Mouse (Mus musculus): ENCODE data around the gene Mta3.
A peak's percentile ranks its signal among the peaks of the same experiment; 100 is the strongest.
"Not testable (repeated sequence)": the region's sequence is repeated elsewhere in the genome, so short reads cannot be mapped to it uniquely, and the experiment has no call there.

The Mta3 gene

GRCm38 (mm10) chr17:83708891-83709290 is 2.9 kb downstream of the Mta3 start:
- DNase-seq (ENCODE audit: low read depth): no peak

- DNase-seq (ENCODE audit: low read depth): not testable (repeated sequence)
Observed at GRCm38 (mm10) chr17:83709517-83709916, 3.6 kb downstream of the Mta3 start.

GRCm38 (mm10) chr17:83710639-83711038 is 4.7 kb downstream of the Mta3 start:
- no peak for DNase-seq (ENCODE audit: low read depth)

GRCm38 (mm10) chr17:83712341-83712740 is 6.4 kb downstream of the Mta3 start:
- no peak for DNase-seq (ENCODE audit: low read depth)

GRCm38 (mm10) chr17:83720449-83720848 is 14.5 kb downstream of the Mta3 start:
- DNase-seq (ENCODE audit: low read depth): no peak

- DNase-seq (ENCODE audit: low read depth): no peak
Observed at GRCm38 (mm10) chr17:83721157-83721556, 15.2 kb downstream of the Mta3 start.

- no peak for DNase-seq (ENCODE audit: low read depth)
Observed at GRCm38 (mm10) chr17:83723064-83723463, 17.1 kb downstream of the Mta3 start.

- no peak for DNase-seq (ENCODE audit: low read depth)
Observed at GRCm38 (mm10) chr17:83726496-83726895, 20.5 kb downstream of the Mta3 start.

- DNase-seq (ENCODE audit: low read depth): no peak
Observed at GRCm38 (mm10) chr17:83727707-83728106, 21.7 kb downstream of the Mta3 start.

GRCm38 (mm10) chr17:83729029-83729428 is 23.1 kb downstream of the Mta3 start:
- no peak for DNase-seq (ENCODE audit: low read depth)

- no peak for DNase-seq (ENCODE audit: low read depth)
Observed at GRCm38 (mm10) chr17:83730123-83730522, 24.2 kb downstream of the Mta3 start.

GRCm38 (mm10) chr17:83732166-83732629 is 26.2 kb downstream of the Mta3 start:
- peak; percentile 82 for DNase-seq (ENCODE audit: low read depth)

GRCm38 (mm10) chr17:83732801-83733200 is 26.8 kb downstream of the Mta3 start:
- DNase-seq (ENCODE audit: low read depth): peak; percentile 77

- no peak for DNase-seq (ENCODE audit: low read depth)
Observed at GRCm38 (mm10) chr17:83736701-83737100, 30.7 kb downstream of the Mta3 start.

GRCm38 (mm10) chr17:83737775-83738174 is 31.8 kb downstream of the Mta3 start:
- no peak for DNase-seq (ENCODE audit: low read depth)

- no peak for DNase-seq (ENCODE audit: low read depth)
Observed at GRCm38 (mm10) chr17:83740135-83740676, 34.2 kb downstream of the Mta3 start.

GRCm38 (mm10) chr17:83741243-83741642 is 35.3 kb downstream of the Mta3 start:
- DNase-seq (ENCODE audit: low read depth): no peak

- DNase-seq (ENCODE audit: low read depth): no peak
Observed at GRCm38 (mm10) chr17:83744231-83744824, 38.4 kb downstream of the Mta3 start.

- no peak for DNase-seq (ENCODE audit: low read depth)
Observed at GRCm38 (mm10) chr17:83747405-83748160, 41.6 kb downstream of the Mta3 start.

GRCm38 (mm10) chr17:83750216-83750950 is 44.4 kb downstream of the Mta3 start:
- DNase-seq (ENCODE audit: low read depth): no peak

GRCm38 (mm10) chr17:83753112-83753899 is 47.3 kb downstream of the Mta3 start:
- no peak for DNase-seq (ENCODE audit: low read depth)

- peak; percentile 14 for DNase-seq (ENCODE audit: low read depth)
Observed at GRCm38 (mm10) chr17:83758096-83758495, 52.1 kb downstream of the Mta3 start.

All from NIH3T3 (cell line).